ENCODE assay signal across 8 mouse cellular contexts in genomic region chr14:74884024-74884680, GRCm38 (mm10).
A peak's percentile ranks its signal among the peaks of the same experiment; 100 is the strongest.
DNase-seq lines count a peak whose midpoint lies in the region; ATAC-seq lines count a peak whose summit lies in the region.

No protein-coding gene starts in this region.

- peak overlapping the region; percentile 69 for H3K27ac ChIP-seq in hindbrain, embryonic 13.5 days
- H3K27ac ChIP-seq in midbrain, embryonic 15.5 days = peak overlapping the region; percentile 67

- DNase-seq in adrenal gland, adult 2 months = peak; percentile 61
- peak; percentile 76 to 82 for DNase-seq in cerebellum, postnatal 10 days
- peak; percentile 41 for DNase-seq in gastrocnemius, adult 18-20 months (ENCODE audit: low spot score)
- DNase-seq in layer of hippocampus, postnatal 14 days (ENCODE audit: low spot score in 2 of 2) = peak; percentile 66 to 78
- DNase-seq in urinary bladder, postnatal 4 days (ENCODE audit: low spot score in 2 of 2) = peak; percentile 67 to 83
- no peak for DNase-seq in thymus, adult 18-20 months

- H3K9me3 ChIP-seq in hindbrain, embryonic 13.5 days = no peaks in the 10 kb centered on the region
- H3K9me3 ChIP-seq in midbrain, embryonic 15.5 days = no peaks in the 10 kb centered on the region

- H3K27me3 ChIP-seq in hindbrain, embryonic 13.5 days = no peaks in the 10 kb centered on the region
- no peaks in the 10 kb centered on the region for H3K27me3 ChIP-seq in midbrain, embryonic 15.5 days (replicated peaks)

- 0 out of 2 replicates have a peak overlapping the region, but pooled peaks have one; percentile 10 for H3K4me2 ChIP-seq in hindbrain, embryonic 13.5 days
- H3K4me2 ChIP-seq in midbrain, embryonic 15.5 days = peak overlapping the region; percentile 15

- H3K4me3 ChIP-seq in hindbrain, embryonic 13.5 days = no peak overlapping the region
- no peak overlapping the region for H3K4me3 ChIP-seq in midbrain, embryonic 15.5 days

- peaks cover 59% of the 10 kb centered on the region for H3K4me1 ChIP-seq in hindbrain, embryonic 13.5 days (replicated peaks)
- H3K4me1 ChIP-seq in midbrain, embryonic 15.5 days = peaks cover 32% of the 10 kb centered on the region

- no peaks in the 10 kb centered on the region for H3K36me3 ChIP-seq in hindbrain, embryonic 13.5 days
- H3K36me3 ChIP-seq in midbrain, embryonic 15.5 days (replicated peaks) = no peaks in the 10 kb centered on the region

- peak; percentile 71 for ATAC-seq in hindbrain, embryonic 13.5 days (ENCODE audit: low FRiP score)
- peak; percentile 77 for ATAC-seq in midbrain, embryonic 15.5 days (replicated peaks)

- no peak overlapping the region for H3K9ac ChIP-seq in hindbrain, embryonic 13.5 days
- no peak overlapping the region for H3K9ac ChIP-seq in midbrain, embryonic 15.5 days

- WGBS in hindbrain, embryonic 13.5 days = 16% methylated on average over 13 of the region's 13 CpGs
- WGBS in midbrain, embryonic 15.5 days = 14% methylated on average over 13 of the region's 13 CpGs

Comparison
In these comparisons a context has a peak if more than half of its experiments do, and no peak if none do; other contexts are left out.
1. DNase-seq: peak in adrenal gland, adult 2 months (single experiment), cerebellum, postnatal 10 days (2 of 2), gastrocnemius, adult 18-20 months (single experiment), layer of hippocampus, postnatal 14 days (2 of 2) and urinary bladder, postnatal 4 days (2 of 2); none in thymus, adult 18-20 months (0 of 2).